Mouse (Mus musculus) granulocyte monocyte progenitor cell, adult 5-6 weeks (primary cell): ENCODE results near the gene Lap3. TPM values are rescaled to one million over a fixed set of nuclear protein-coding genes. Genes with fewer than 3 reads are reported as not detected.

Experiments used
- total RNA-seq, 2 experiments: library from RNA; stranded (forward) in 1 of 2; stranded (reverse) in 1 of 2; fragments of 200-712, 200-1000 nt in 1 of 2; fragments of >200 nt in 1 of 2; fragmentation: Nextera tagmentation in 1 of 2; gene quantifications; 2 replicates each; pipeline ENCODE4 v1.2.3; 2014 to 2017

The Lap3 gene
- total RNA-seq, 2 experiments from 2014 or later = 54.4 to 68.8 TPM

Other genes starting within 250 kb of the Lap3 start
- gene Qdpr, start 43.1 kb upstream of the Lap3 start, total RNA-seq (2014; fragmentation: Nextera tagmentation) = 123 and 124 TPM in 2 replicates
- 35.4 and 47.3 TPM in 2 replicates for gene Qdpr, start 43.1 kb upstream of the Lap3 start, total RNA-seq (2017)
- not detected in 2 replicates for gene Clrn2, start 39.6 kb upstream of the Lap3 start, total RNA-seq (2014; fragmentation: Nextera tagmentation)
- gene Clrn2, start 39.6 kb upstream of the Lap3 start, total RNA-seq (2017) = not detected in 2 replicates
- gene Med28, start 26.9 kb downstream of the Lap3 start, total RNA-seq (2014; fragmentation: Nextera tagmentation) = 78.5 and 86.0 TPM in 2 replicates
- 48.9 and 57.0 TPM in 2 replicates for gene Med28, start 26.9 kb downstream of the Lap3 start, total RNA-seq (2017)
- gene Fam184b, start 146.2 kb downstream of the Lap3 start, total RNA-seq (2014; fragmentation: Nextera tagmentation) = not detected in 2 replicates
- 0.43 TPM in 1 of 2 replicates, not detected in the other for gene Fam184b, start 146.2 kb downstream of the Lap3 start, total RNA-seq (2017)
- gene Ncapg, start 176.5 kb downstream of the Lap3 start, total RNA-seq (2014; fragmentation: Nextera tagmentation) = 48.1 and 51.3 TPM in 2 replicates
- gene Ncapg, start 176.5 kb downstream of the Lap3 start, total RNA-seq (2017) = 80.9 and 94.9 TPM in 2 replicates